Mouse (Mus musculus) mouse embryonic stem cell (cell line): ENCODE data around the gene Bag1.

Experiments
- in situ Hi-C, 2 experiments: fragments of 300-500 bp; cut with MboI; formaldehyde crosslinking; loops; 1 replicate in 1 of 2; 3 replicates in 1 of 2; pipeline ENCODE4 v1.14.3; 2019 to 2020; ENCODE audit warnings: low sequenced_read_pairs in 2 of 2, low pct_unique_long_range_greater_than_20kb in 1 of 2, mixed read lengths in 1 of 2; ENCODE audit not compliant: unreplicated experiment in 1 of 2

Gene Bag1

DNA sequence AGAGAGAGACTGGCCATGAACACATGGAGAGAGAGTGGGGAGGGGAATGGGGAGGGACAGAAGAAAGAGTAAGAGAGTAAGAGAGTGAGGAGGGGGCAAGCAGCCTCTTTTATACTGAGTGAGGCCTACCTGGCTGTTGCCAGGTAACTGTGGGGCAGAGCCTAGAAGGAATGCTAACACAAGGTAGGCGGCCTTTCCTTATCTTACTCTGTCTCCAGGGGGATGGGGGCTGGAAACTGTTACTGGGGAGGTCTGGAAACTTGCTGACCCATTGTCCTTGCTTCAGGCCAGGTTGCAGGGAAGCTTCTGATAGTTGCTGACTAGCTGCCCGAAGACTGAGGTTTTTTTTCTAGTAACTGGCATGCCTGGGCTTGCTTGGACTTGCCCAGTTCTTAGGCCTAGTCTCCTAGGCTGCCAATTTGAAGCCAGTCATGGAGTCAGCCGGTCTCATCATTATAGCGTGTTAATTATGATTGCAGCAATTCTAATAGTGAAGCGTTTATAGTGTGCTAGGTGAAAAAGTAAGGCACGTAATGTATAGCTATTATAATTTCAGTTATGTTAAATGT, 49.5 kb downstream of the Bag1 start:
- in situ Hi-C loops = no loop called here

DNA sequence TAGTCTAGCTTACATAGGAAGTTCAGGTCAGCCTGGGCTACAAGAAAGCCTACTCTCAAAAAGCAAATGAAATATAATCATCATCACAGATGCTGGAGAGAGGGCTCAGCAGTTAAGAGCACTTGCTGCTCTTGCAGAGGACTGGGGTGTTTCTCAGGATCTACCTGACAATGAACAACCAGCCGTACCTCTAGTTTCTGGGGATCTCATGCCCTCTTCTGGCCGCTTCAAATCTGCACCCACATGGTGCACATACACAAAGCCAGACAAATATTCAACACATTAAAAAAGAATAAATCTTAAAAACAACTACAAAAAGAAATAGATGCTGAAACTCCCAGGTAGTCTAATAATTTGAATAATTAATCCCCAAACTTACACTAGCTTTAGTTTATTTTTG, 52.4 kb downstream of the Bag1 start:
- in situ Hi-C loops = no loop called here

DNA sequence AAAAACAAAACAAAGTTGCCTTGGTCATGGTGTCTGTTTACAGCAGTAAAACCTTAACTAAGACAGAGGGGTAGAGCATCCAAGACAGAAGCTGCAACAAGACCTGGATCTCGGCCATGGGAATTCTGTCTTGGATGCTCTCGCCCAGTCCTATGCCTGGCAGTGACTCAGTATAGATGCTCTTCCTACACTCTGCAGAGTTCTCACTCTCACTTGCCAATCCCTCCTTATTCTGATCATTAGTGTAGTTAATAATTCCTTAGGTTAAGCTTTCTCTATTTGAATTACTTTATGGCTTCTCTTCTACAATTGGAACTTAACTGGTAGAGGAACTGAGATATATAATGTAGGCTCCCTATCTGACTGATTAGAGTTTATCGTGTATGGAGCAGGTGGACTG, 53.0 kb downstream of the Bag1 start:
- in situ Hi-C loops = no loop called here

DNA sequence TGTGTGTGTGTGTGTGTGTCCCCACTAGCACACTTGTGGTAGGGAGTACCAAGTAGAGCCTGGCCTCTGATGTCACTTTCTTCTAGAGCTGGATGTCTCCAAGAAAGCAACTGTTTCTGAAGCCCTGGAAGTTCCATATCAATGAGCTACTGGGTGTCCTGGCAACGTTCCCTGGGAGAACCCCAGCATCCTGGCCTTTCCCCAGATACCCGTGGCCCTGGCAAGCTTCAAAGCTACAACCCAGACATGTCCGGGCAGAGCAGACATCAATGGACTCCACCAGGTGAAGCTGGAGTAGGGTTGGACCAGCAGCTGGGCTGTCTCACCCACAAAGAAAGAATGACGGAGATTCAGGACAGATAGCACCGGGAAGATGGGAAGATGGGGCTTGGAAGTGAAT, 56.9 kb downstream of the Bag1 start:
- in situ Hi-C loops = no loop called here

DNA sequence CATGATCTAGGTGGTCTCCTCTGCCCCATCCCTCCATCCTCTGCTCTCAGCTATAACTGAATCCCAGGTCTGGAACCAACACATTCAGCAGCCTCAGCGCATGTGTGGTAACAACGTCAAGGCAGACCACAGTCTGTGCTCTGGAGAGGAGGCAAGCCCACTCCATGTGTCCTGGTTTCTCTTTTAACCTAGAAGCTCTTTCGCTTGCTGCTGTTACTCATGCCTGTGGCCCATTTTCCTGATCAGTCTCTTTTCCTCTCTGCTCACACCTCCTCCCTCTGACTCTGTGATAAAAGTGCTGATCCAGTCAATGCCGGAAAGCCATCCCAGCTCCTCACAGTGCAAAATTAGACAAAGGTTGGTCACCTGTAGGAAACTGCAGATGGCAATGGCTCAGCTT, 58.1 kb downstream of the Bag1 start:
- in situ Hi-C loops = no loop called here

DNA sequence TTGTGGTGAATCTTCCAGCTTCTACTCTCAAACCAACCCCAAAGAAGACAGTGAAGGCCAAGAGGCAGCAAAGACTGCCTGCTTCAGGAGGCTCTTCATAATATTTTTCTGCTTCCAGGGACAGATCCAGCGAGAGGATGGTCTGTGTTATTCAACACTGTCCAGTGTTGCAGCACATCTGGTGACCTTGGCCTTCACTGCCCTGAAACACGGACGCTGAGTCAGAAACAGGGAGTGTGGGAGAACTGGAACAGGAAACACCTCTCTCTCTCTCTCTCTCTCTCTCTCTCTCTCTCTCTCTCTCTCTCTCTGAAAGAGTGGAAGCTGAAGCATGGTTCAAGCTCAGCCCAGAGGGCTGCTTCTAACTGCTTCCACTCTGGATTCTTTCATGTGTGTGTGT, 58.8 kb downstream of the Bag1 start:
- in situ Hi-C loops = no loop called here

DNA sequence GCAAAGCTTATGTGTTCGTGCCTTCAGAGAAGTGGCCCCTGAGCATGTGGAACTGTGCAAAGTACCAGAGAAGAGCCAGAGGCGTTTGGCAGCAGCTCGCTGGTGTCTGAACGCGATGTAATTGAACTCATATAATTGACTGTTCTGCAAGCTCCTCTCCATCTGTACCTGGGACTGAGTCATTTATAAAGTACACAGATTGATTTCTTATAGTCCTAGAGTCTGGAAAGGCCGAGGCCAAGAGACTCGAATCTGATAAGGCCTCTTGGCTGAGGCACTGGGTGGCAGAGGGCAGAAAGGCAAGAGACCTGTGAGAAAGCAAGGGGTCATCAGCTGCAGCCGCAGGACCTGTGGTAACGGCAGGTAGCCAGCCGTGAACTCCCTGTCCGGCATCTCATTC, 59.3 kb downstream of the Bag1 start:
- in situ Hi-C loops = no loop called here
